Mouse (Mus musculus) CH12.LX (cell line): ENCODE data around the gene Ank3.

Experiments used
- CTCF ChIP-seq, 2 experiments: IDR thresholded peaks in 1 of 2; conservative IDR thresholded peaks in 1 of 2; 2 replicates each; pipeline ENCODE4 v1.5.1; 2011 to 2012; ENCODE audit warnings: low read depth in 2 of 2, low read length in 2 of 2, improper control_type of control experiment in 1 of 2, inconsistent platforms in 1 of 2, mild to moderate bottlenecking in 1 of 2, moderate library complexity in 1 of 2
- ETS1 ChIP-seq: conservative IDR thresholded peaks from 2 replicates; pipeline ENCODE4 v1.6.1; 2012; ENCODE audit warnings: low read depth, mild to moderate bottlenecking, inconsistent platforms, low read length, improper control_type of control experiment, moderate library complexity
- POLR2AphosphoS2 ChIP-seq: IDR thresholded peaks from 2 replicates; pipeline ENCODE4 v1.6.1; 2011; ENCODE audit warnings: low read depth, low read length, improper control_type of control experiment
- USF2 ChIP-seq: conservative IDR thresholded peaks from 2 replicates; pipeline ENCODE4 v1.6.1; 2011; ENCODE audit warnings: low read depth, low read length, improper control_type of control experiment

- TF ChIP-seq USF2 (no peak), CTCF (conservative IDR thresholded peaks at IDR 0.05 in 1 of 2, IDR thresholded peaks at IDR 0.05 in 1 of 2; ENCODE audit: low read depth in 2 of 2, low read length in 2 of 2) (no peak), POLR2AphosphoS2 (no peak), ETS1 (no peak)
Observed at GRCm38 (mm10) chr10:69858011-69858410, 459.4 kb downstream of the Ank3 start.
